Mouse (Mus musculus): ENCODE data around the gene Ankrd24. TPM values are rescaled to one million over a fixed set of nuclear protein-coding genes. Genes with fewer than 3 reads are reported as not detected.

Gene Ankrd24
- total RNA-seq (2023) = 1 to 10 TPM; 2.0 to 2.9 TPM

DNA sequence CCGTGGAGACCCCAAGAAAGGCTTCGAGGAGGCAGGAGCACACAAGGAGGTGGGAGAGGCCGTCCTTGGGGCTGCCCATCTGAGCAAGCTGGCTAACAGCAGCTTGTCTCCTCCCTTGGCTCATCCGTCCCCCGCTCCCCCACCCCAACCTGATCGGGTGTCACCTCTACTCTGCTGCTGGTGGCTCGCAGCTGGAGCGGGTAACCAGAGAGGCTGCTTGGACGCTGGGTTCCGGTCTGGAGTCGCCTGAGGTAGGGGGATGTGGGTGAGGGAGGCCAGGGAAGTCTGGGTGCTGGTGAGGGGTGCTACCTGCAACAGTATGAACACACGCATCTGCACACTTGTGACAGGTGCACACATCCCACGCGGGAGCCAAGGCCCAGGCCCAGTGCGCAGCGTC lies at the start of gene Ankrd24:
Ankrd24 (plus strand) TSS at position 151 of the 400 bp plus-strand sequence.

DNA sequence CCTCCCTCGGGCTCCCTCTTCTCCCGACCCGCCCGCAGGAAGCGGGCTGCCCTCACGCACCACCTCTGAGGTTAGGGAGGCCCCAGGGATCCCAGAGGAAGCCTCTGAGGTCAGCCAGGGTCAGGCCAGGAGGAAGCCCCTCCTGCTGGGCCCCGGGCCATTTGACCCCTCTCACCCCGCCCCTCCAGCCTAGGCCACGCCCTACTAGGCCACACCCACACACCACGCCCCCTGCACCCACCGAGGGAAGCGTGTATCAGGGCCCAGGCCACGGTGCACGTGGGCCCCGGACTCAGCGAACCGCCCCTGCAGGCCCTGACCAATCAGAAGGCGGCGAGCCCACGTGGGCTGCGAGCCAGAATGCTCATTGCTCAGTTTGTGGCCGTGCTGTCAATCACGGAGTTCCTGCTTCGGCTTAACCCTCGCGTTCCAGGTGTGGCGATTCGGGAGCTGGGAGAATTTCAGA lies 27.6 kb upstream of the Ankrd24 start, which contains the start of gene Tle6:
Tle6 (minus strand) TSS at position 336 of the 466 bp plus-strand sequence.

DNA sequence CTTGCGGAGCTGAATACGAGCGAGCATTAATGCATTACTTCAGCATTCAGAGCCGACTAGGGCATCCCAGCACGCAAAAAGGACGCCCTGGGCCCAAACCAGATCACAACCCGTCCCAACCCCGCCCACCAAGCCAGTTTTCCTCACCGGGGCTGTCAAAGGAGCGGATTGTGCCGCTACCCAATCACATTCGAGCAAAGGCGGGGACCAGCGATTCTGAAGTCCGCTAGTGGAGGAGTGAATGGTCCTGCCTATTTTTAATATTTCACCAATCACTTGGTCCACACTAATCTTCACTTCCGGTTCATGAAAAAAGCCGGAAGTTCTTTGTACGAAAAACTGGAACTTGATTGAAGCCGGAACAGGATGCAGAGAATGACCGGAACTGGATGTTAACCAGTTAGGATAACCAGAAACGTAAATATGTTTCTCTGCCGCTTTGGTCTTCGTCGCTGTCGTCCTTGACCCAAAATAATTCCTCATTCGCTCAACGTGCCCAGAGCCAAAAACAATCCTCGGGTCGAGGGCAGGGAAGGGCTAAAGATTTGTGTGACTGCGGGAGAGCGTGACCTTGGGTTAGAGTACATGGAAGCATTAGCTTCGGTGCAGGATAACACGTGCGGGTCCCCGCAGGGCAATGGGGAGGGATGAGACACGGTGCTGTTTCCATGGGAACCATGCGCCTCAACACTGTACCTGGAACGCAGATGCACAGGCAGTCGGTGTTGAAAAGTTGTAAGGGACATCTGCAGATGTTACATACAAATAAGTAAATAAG lies 22.2 kb upstream of the Ankrd24 start, which contains the start of gene BC025920:
BC025920 (plus strand) TSS at position 297 of the 778 bp plus-strand sequence.

DNA sequence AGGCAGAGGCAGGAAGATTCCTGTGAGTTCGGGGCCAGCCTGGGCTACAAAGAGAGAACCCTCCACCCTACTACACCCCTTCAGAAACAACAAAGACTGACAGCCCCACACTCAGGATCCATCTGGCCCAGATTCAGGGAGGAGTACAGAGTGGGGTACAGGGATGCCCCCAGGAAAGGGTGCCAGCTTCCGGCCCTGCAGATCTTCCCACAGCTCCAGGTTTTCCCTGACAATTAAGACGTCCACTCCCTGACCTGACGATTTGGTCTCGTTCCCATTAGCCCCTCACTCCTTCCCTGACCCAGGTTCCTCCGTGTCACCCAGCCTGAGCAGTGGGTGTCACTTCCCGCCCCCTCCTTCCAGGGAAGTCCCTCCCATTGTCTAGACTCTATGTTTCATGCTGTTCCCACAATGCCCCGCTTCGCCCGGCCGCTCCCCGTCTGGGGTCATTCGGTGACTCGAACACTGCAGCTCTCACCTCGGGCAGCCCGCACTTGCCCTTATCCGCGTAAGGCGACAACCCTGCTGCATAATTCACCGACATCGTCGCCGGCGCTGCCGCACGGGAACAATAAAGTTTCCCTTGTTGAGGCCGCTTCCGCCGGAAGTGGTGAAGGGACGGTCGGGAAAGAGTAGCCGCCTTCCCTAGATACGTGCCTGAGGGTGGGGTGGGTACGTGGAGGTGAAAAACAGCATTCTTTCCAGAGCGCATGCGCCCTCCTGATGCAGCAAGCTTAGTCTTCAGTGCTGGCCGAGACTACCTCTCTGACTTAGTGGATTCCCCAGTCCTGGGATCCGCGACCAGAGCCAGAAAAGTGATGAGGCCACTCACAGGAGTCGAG lies 1.1 kb upstream of the Ankrd24 start, which contains the start of gene Sirt6:
Sirt6 (minus strand) TSS at position 804 of the 842 bp plus-strand sequence.

DNA sequence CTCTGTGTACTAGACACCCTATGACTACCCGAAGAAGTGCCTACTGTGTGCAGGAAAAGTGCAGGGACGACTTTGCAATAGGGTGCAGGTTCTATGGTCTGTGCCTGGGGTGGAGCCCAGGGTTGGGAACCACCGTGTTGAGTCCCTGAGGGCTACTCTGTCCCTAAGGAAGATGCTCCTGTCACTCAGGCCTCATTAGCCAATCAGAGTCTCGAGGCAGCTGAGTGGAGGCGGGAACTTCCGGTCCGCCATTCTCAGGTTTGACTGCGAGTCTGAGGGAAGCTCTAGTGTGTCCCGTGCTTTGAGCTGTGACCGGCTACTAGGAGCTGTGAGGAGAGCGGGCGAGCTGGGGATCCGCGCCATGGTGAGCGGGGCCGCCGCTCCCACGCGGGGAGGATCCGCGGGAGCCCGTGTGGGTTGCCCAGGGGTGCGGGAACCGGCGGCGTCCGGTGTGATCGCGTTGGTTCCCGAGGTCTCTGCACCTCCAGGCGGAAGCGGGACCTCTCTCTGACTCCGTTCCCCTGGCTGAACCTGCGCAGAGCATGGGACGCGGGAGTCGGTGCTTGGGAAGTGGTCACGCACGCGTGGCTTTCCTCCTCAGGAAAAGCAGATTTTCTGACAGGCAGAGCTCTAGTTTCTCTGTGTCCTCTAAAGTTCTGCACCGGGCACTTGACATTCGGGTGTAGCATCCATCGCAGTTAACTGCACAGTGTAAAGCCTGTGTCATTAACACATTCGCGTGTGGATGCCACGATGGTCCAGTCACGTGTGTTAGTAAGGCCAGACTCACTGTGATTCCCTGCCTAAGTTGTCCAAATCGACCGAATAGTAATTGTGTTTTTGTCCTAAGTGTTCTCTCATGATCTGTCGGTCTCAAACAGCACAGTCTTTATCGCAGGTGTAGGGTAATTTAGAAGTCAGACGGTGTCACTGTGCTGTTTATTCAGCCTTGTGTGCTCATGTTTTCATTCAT lies 20.7 kb downstream of the Ankrd24 start, which contains the start of gene Gm10778:
Gm10778 (plus strand) TSS at position 257 of the 973 bp plus-strand sequence.

Other genes with a start within 250 kb of the Ankrd24 start
- gene Dohh, start 244.1 kb upstream of the Ankrd24 start, total RNA-seq (2023) = 10 to 100 TPM; 17.9 to 20.0 TPM
- gene Gm48551, start 244.1 kb upstream of the Ankrd24 start, total RNA-seq (2023) = under 1 TPM; 0.53 to 0.70 TPM
- gene Gm48552, start 239.5 kb upstream of the Ankrd24 start, total RNA-seq (2023) = 1 to 10 TPM; 1.1 to 1.3 TPM
- 10 to 100 TPM in 1 of 2 experiments, 1 to 10 TPM in 1; 7.1 to 10.6 TPM for gene Smim24, start 235.5 kb upstream of the Ankrd24 start, total RNA-seq (2023)
- gene Nfic, start 172.9 kb upstream of the Ankrd24 start, total RNA-seq (2023) = 10 to 100 TPM; 64.6 to 69.7 TPM
- gene Celf5, start 145.8 kb upstream of the Ankrd24 start, total RNA-seq (2023) = not detected
- gene Ncln, start 132.1 kb upstream of the Ankrd24 start, total RNA-seq (2023) = 100 to 1,000 TPM; 130 to 141 TPM
- gene S1pr4, start 128.4 kb upstream of the Ankrd24 start, total RNA-seq (2023) = 10 to 100 TPM; 66.7 to 79.7 TPM
- gene Gna15, start 104.3 kb upstream of the Ankrd24 start, total RNA-seq (2023) = 10 to 100 TPM; 32.1 to 33.5 TPM
- 10 to 100 TPM; 10.4 to 15.4 TPM for gene Gna11, start 83.3 kb upstream of the Ankrd24 start, total RNA-seq (2023)
- gene Aes, start 69.1 kb upstream of the Ankrd24 start, total RNA-seq (2023) = 100 to 1,000 TPM; 321 to 355 TPM
- 1 to 10 TPM; 1.4 to 1.5 TPM for gene Tle2, start 54.0 kb upstream of the Ankrd24 start, total RNA-seq (2023)
- 1 to 10 TPM; 3.9 to 4.4 TPM for gene Tle6, start 27.5 kb upstream of the Ankrd24 start, total RNA-seq (2023)
- 1 to 10 TPM; 1.3 to 1.6 TPM for gene BC025920, start 22.3 kb upstream of the Ankrd24 start, total RNA-seq (2023)
- 10 to 100 TPM; 12.8 to 13.5 TPM for gene Sirt6, start 743 bp upstream of the Ankrd24 start, total RNA-seq (2023)
- 1 to 10 TPM in 1 of 2 experiments, under 1 TPM in 1; 0.97 to 1.2 TPM for gene Gm10778, start 20.5 kb downstream of the Ankrd24 start, total RNA-seq (2023)
- 1 to 10 TPM; 4.3 to 4.7 TPM for gene Zfp433, start 76.3 kb downstream of the Ankrd24 start, total RNA-seq (2023)
- 1 to 10 TPM; 1.0 TPM for gene Gm3055, start 142.6 kb downstream of the Ankrd24 start, total RNA-seq (2023)
- gene Gm4767, start 183.6 kb downstream of the Ankrd24 start, total RNA-seq (2023) = 1 to 10 TPM; 1.2 to 1.8 TPM
- under 1 TPM; 0.33 to 0.66 TPM for gene Gm32687, start 235.4 kb downstream of the Ankrd24 start, total RNA-seq (2023)

Data from neutrophil, adult 83 days (primary cell).